Mouse (Mus musculus) heart, embryonic 13.5 days (tissue): Measurements from ENCODE around the gene Nr2f2. TPM values are rescaled to one million over a fixed set of nuclear protein-coding genes. Genes with fewer than 3 reads are reported as not detected.
A peak's percentile ranks its signal among the peaks of the same experiment; 100 is the strongest.

Experiments used
- ATAC-seq: fragments of 200-750 bp; cut with Nextera tagmentation; 2 replicates; pipeline ENCODE4 v1.8.0; 2017; ENCODE audit warnings: moderate TSS enrichment; ENCODE audit not compliant: insufficient number of reproducible peaks, low FRiP score, low TSS enrichment; ENCODE audit errors: extremely low read depth
- H3K27ac ChIP-seq: fragments of 300-500 bp; sonication (generic); replicated peaks from 2 replicates; pipeline ENCODE4 v1.5.1; 2015; ENCODE audit warnings: moderate library complexity, mild to moderate bottlenecking, inconsistent platforms
- H3K27me3 ChIP-seq: fragments of 300-500 bp; sonication (generic); replicated peaks from 2 replicates; pipeline ENCODE4 v1.6.1; 2015; ENCODE audit warnings: mild to moderate bottlenecking, inconsistent platforms
- H3K36me3 ChIP-seq: fragments of 300-500 bp; sonication (generic); 2 replicates; pipeline ENCODE4 v1.6.1; 2015; ENCODE audit warnings: mild to moderate bottlenecking, inconsistent platforms
- H3K4me1 ChIP-seq: fragments of 300-500 bp; sonication (generic); 2 replicates; pipeline ENCODE4 v1.6.1; 2015; ENCODE audit warnings: inconsistent platforms
- H3K4me2 ChIP-seq: fragments of 300-500 bp; sonication (generic); 2 replicates; pipeline ENCODE4 v1.6.1; 2015; ENCODE audit warnings: inconsistent platforms, mild to moderate bottlenecking, moderate library complexity
- H3K4me3 ChIP-seq: fragments of 300-500 bp; sonication (generic); 2 replicates; pipeline ENCODE4 v1.5.1; 2015; ENCODE audit warnings: moderate library complexity, mild to moderate bottlenecking, inconsistent platforms
- H3K9ac ChIP-seq: fragments of 300-500 bp; sonication (generic); 2 replicates; pipeline ENCODE4 v1.6.1; 2015; ENCODE audit warnings: inconsistent platforms, mild to moderate bottlenecking, moderate library complexity
- H3K9me3 ChIP-seq: fragments of 300-500 bp; sonication (generic); 2 replicates; pipeline ENCODE4 v1.6.1; 2016; ENCODE audit warnings: inconsistent platforms
- WGBS: fragments of 180-500 bp; shearing (Covaris S2); methylation state at CpG from one replicate; pipeline ENCODE4 v1.1.7; 2015; ENCODE audit warnings: mixed read lengths; 5-methylcytosine and 5-hydroxymethylcytosine counted together
- polyA plus RNA-seq: library from polyadenylated mRNA; unstranded; fragments of >200 nt; fragmentation: Nextera tagmentation; extraction: Ambion mirVana; gene quantifications from 2 replicates; pipeline ENCODE4 v1.2.1, GENCODE M21; 2015

Nr2f2 gene
- polyA plus RNA-seq, 1 experiment from 2014 or later = 27.3 TPM

DNA sequence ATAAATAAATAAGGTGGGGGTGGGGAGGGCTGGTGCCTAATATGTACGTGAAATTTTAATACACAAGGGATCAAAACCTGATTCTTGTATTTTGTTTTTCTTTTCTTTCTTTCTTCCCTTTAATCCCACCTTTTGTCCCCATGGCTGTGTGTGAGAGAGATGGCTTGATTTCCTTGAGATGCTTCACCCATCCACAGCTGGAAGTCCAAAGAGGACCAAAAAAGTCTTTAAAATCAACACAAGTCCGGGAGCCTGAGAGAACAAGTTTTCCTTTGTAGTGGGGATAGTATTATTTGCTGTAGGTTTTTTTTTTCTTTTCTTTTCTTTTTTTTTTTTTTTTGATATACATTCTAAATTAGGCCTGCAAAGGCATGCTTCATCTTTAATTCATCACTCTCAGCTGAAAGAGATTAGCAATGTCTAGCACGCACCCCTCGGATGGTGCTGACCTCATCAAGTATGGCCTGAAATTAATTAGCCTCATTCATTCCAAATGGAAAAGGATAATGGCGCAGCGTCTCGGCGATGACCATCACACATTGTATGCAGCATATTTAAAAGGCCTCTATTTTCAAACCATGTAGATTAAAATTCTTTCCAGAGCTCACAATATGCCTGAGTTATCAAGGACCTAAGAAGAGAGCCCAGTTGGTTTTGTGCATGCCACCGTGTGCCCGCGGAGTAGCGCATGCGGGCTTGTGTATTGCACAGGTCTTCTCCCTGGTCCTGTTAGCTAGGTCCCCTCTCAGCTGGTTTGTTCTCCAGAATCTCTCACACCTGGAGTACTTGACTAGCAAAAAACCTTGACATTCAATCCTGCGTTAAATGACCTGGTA is 15.1 kb upstream of the Nr2f2 start:
- Histone ChIP-seq H3K27ac (no peak overlapping the region), H3K4me3 (no peak overlapping the region), H3K9ac (no peak overlapping the region), H3K4me2 (no peak overlapping the region), H3K36me3 (no peaks in the 10 kb centered on the region), H3K4me1 (no peaks in the 10 kb centered on the region), H3K27me3 (0 out of 2 replicates have a peak, but pooled peaks cover 1% of the 10 kb centered on the region), H3K9me3 (no peaks in the 10 kb centered on the region)
- WGBS = 88% methylated on average over 14 of the region's 14 CpGs
- ATAC-seq = no peak

GRCm38 (mm10) chr7:70380943-70381342 is 14.4 kb upstream of the Nr2f2 start:
- peaks cover 6% of the 10 kb centered on the region; the same call in 1 of the 2 replicates for H3K27me3 ChIP-seq
- H3K27ac ChIP-seq = no peak overlapping the region
- H3K9me3 ChIP-seq = no peaks in the 10 kb centered on the region
- H3K4me2 ChIP-seq = no peak overlapping the region
- no peak overlapping the region for H3K9ac ChIP-seq
- 68% methylated on average over 3 of the region's 3 CpGs for WGBS
- H3K36me3 ChIP-seq = no peaks in the 10 kb centered on the region
- H3K4me3 ChIP-seq = no peak overlapping the region
- no peaks in the 10 kb centered on the region for H3K4me1 ChIP-seq
- no peak for ATAC-seq

GRCm38 (mm10) chr7:70380246-70380645 is 13.7 kb upstream of the Nr2f2 start:
- peaks cover 6% of the 10 kb centered on the region; the same call in 1 of the 2 replicates for H3K27me3 ChIP-seq
- no peak overlapping the region for H3K9ac ChIP-seq
- H3K9me3 ChIP-seq = no peaks in the 10 kb centered on the region
- ATAC-seq = no peak
- H3K4me2 ChIP-seq = no peak overlapping the region
- H3K27ac ChIP-seq = no peak overlapping the region
- H3K36me3 ChIP-seq = no peaks in the 10 kb centered on the region
- H3K4me3 ChIP-seq = no peak overlapping the region
- 78% methylated on average over 3 of the region's 3 CpGs for WGBS
- no peaks in the 10 kb centered on the region for H3K4me1 ChIP-seq

DNA sequence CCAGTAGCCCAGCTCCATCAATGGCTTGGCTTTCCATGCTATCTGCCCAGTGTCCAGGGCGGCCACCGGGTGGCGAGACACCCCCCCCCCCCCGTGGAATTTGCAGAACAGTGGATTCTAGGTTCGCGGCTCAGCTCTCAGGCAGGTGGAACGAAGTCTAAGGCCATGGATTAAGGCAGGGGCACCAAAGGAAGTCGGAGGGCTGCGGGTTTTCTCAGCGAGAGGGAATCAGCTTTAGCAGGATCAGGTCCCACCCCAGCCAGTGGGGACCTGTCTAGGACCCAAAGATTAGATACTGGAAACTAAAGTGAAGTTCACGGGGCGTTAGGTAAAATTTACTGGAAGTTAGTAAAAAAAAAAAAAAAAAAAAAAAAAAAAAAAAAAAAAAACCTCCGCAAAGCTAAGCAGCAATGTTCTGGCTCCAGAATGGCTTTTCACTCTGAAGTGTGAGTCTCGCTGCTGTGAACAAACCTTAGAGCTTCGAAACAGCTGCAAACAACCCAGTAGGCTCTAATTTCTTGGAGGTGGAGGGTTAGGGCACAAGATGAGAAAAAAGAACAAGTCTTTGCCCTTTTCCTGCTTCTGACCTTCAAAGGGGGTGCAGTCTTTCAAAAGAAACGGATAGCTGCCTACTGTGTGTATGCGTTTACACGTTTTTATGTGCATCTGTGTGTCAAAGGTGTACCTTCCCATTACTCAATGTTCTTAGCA is 4.2 kb upstream of the Nr2f2 start:
- Histone ChIP-seq H3K27ac (no peak overlapping the region), H3K27me3 (peaks cover 72% of the 10 kb centered on the region)

DNA sequence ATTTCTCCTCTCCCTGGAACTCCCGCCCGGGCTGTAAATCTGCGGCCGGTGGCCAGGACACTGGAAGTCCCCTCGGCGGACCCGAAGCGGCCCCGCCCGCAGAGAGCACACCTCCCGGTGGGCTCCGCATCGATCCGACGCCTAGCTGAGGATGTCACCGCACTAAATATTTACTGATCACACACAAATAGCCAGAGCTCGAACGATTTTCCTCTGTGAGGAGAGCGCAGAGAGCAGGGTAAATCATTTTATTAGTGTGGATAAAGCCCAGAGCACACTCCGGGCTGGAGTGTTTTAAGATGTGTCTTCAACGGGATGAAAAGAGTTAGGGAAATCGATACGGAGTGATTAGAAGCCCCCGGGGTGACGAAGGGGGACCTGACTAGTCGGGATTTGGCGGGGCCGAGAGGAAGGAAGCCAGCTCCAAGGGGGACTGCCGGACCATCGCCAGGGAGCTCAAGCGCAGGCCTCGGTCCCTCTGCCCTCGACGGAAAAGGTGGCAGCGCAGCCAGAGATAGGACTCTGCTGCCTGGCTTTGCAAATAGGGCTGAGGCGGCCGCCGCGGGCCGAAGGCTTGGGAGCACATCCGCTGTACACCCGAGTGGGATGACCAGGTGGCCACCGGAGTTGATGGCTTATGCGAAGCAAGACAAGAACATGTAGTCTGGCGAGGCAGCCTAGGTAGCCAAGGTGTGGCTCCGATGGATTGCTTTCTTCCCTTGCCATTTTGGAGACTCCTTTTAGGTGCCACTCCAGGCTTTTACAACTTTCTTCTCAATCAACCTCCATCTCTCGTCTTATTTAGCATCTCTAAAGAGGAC is 3.4 kb upstream of the Nr2f2 start:
- H3K4me3 ChIP-seq = peak overlapping the region; percentile 48
- ATAC-seq = no peak

More for the DNA sequence above, 4.2 kb upstream of the Nr2f2 start:
- Histone ChIP-seq H3K9me3 (no peaks in the 10 kb centered on the region), H3K4me1 (peaks cover 20% of the 10 kb centered on the region), H3K9ac (peak overlapping the region; percentile 75), H3K4me2 (peak overlapping the region; percentile 70), H3K36me3 (no peaks in the 10 kb centered on the region), H3K4me3 (peak overlapping the region; percentile 48)
- WGBS = 8% methylated on average over 18 of the region's 18 CpGs
- no peak for ATAC-seq

GRCm38 (mm10) chr7:70369061-70369730 is 2.7 kb upstream of the Nr2f2 start:
- Histone ChIP-seq H3K9me3 (no peaks in the 10 kb centered on the region), H3K4me3 (peak overlapping the region; percentile 48), H3K36me3 (no peaks in the 10 kb centered on the region), H3K4me1 (peaks cover 20% of the 10 kb centered on the region), H3K4me2 (peak overlapping the region; percentile 70), H3K27ac (peak overlapping the region; percentile 24), H3K27me3 (peaks cover 78% of the 10 kb centered on the region), H3K9ac (peak overlapping the region; percentile 75)
- WGBS = 1% methylated on average over 35 of the region's 37 CpGs
- no peak for ATAC-seq

More for the DNA sequence above, 3.4 kb upstream of the Nr2f2 start:
- no peaks in the 10 kb centered on the region for H3K36me3 ChIP-seq
- H3K27me3 ChIP-seq = peaks cover 72% of the 10 kb centered on the region
- H3K4me1 ChIP-seq = peaks cover 20% of the 10 kb centered on the region
- WGBS = under 1% methylated on average over 47 of the region's 47 CpGs
- H3K4me2 ChIP-seq = peak overlapping the region; percentile 70
- peak overlapping the region; percentile 75 for H3K9ac ChIP-seq
- no peaks in the 10 kb centered on the region for H3K9me3 ChIP-seq
- peak overlapping the region; percentile 24 for H3K27ac ChIP-seq

GRCm38 (mm10) chr7:70368751-70369060 is 2.2 kb upstream of the Nr2f2 start:
- peak overlapping the region; percentile 24; the same call in 1 of the 2 replicates for H3K27ac ChIP-seq
- no peaks in the 10 kb centered on the region for H3K9me3 ChIP-seq
- H3K4me2 ChIP-seq = peak overlapping the region; percentile 70
- no peak for ATAC-seq
- peaks cover 79% of the 10 kb centered on the region for H3K27me3 ChIP-seq
- peak overlapping the region; percentile 48 for H3K4me3 ChIP-seq
- peak overlapping the region; percentile 75 for H3K9ac ChIP-seq
- WGBS = 33% methylated on average over 4 of the region's 4 CpGs
- H3K36me3 ChIP-seq = no peaks in the 10 kb centered on the region
- H3K4me1 ChIP-seq = peaks cover 20% of the 10 kb centered on the region

DNA sequence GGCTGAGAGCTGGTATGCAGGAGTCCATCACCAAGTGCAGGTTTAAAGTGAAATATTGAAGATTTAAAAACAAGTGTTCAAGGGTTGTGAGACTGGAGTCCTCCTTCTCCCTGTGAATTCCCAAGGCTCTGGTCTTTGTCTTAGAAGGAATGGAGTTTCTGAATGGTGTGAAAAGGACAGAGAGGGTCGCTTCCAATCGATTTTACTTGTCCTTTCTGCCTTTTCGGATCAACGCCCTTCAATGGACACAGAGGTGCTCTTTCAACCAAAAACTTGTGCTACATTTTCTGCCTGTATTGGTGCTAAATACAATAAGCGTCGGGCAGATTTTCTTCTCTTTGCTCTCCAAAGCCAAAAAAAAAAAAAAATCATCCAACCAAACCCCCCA is 1.7 kb upstream of the Nr2f2 start:
- 26% methylated on average over 6 of the region's 6 CpGs for WGBS
- no peak for ATAC-seq
- no peaks in the 10 kb centered on the region for H3K36me3 ChIP-seq
- H3K4me2 ChIP-seq = peak overlapping the region; percentile 70
- no peak overlapping the region for H3K9ac ChIP-seq
- H3K9me3 ChIP-seq = no peaks in the 10 kb centered on the region
- H3K27me3 ChIP-seq = peaks cover 81% of the 10 kb centered on the region
- peak overlapping the region; percentile 64; the same call in 1 of the 2 replicates for H3K4me3 ChIP-seq
- H3K4me1 ChIP-seq = peaks cover 20% of the 10 kb centered on the region
- H3K27ac ChIP-seq = 0 out of 2 replicates have a peak overlapping the region, but pooled peaks have one; percentile 20

DNA sequence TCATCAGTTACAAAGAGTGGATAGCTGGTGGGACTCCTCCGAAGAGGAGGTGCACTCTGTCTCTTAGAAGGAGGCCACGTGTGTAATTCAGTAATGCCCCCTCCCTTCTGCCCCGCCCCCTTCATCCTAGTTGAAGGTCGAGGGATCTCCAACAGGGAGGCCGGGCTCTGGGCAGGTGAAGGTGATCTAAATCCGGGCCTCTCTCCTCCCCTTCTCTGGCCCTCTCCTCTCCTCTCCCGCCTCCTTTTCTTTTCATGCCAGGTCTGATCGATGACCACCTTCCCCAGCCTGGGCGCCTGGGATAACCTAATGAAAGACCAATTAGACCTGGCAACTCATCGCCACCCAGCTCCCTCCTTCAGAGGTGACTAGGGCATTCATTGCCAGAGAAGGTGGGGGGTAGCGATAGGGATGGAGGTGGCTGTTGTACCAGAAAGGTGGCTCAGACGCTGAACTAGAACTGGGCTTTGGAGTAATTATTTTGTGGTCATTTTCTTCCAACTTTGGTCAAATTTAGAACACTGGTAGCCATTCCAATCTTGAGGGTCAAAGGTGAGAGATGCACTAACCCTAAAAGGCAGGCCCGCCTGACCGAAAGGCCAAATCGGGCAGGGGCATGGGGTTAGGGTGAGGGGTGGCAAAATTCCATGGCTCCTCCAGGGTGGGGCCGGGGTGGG is 1.2 kb upstream of the Nr2f2 start:
- Histone ChIP-seq H3K4me2 (peak overlapping the region; percentile 66), H3K9me3 (no peaks in the 10 kb centered on the region), H3K27me3 (peaks cover 83% of the 10 kb centered on the region), H3K36me3 (no peaks in the 10 kb centered on the region), H3K27ac (0 out of 2 replicates have a peak overlapping the region, but pooled peaks have one; percentile 20), H3K4me3 (peak overlapping the region; percentile 64), H3K9ac (no peak overlapping the region), H3K4me1 (peaks cover 20% of the 10 kb centered on the region)
- 20% methylated on average over 16 of the region's 16 CpGs for WGBS
- ATAC-seq = no peak

GRCm38 (mm10) chr7:70366808-70367095 is 217 bp upstream of the Nr2f2 start:
- no peaks in the 10 kb centered on the region for H3K9me3 ChIP-seq
- no peaks in the 10 kb centered on the region for H3K36me3 ChIP-seq
- H3K4me2 ChIP-seq = peak overlapping the region; percentile 66
- H3K27me3 ChIP-seq = peaks cover 78% of the 10 kb centered on the region
- peak overlapping the region; percentile 64 for H3K4me3 ChIP-seq
- peaks cover 27% of the 10 kb centered on the region for H3K4me1 ChIP-seq
- H3K9ac ChIP-seq = peak overlapping the region; percentile 86
- 11% methylated on average over 1 of the region's 1 CpGs for WGBS
- ATAC-seq = no peak
- peak overlapping the region; percentile 89 for H3K27ac ChIP-seq
